Mouse (Mus musculus): ENCODE measurements at regions not wholly inside any gene's neighbourhood (a gene's known extent, or its start where the extent isn't known, plus 50 kb on each side); places are given as distances from the start of the nearest gene placed in this dataset.

DNA sequence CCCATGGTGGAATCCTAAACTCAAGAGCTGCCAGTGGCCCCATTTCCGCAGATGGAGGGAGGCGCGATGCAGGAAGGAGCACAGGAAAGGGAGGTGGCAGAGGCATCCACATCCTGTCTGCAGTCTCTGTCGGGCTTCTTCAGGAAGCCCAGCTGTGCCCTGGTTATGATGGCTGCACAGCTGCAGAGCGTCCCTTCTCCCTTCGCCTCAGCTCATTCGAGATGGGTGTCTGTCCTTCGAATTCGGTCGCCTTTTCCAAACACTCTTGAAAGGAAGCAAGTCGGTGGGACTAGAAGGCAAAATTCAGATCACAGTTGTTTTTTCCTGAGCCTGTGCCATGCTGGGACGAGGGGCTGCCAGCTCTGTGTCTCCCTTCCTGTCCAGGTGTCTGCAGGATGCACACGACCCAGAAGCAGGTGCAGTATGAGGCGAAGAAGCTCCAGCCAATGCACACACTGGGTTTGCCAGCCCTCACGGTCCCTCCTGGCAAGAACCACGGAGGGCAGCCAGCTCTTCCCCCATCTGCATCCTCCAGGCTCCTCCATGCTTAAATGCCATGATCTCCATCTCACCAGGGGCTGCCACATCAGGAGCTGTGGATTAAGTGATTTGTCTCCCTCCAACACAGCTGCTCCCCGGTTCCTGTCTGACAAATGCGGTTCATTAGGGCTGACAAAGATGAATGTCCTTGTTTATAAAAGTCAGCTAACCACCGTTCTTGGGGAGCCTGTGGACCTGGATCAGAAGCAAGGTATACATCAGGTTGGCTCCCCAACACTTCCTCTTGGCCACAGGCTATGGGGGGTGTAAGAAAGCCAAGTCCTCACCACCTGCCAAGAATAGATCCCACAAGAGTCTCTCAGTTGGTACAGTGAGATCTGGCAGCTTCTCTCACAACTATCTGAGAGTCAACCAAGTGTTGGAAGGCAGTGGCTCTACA, 79.3 kb upstream of the Wscd1 start:
- no peak for DNase-seq (ENCODE audit: low read depth)

DNA sequence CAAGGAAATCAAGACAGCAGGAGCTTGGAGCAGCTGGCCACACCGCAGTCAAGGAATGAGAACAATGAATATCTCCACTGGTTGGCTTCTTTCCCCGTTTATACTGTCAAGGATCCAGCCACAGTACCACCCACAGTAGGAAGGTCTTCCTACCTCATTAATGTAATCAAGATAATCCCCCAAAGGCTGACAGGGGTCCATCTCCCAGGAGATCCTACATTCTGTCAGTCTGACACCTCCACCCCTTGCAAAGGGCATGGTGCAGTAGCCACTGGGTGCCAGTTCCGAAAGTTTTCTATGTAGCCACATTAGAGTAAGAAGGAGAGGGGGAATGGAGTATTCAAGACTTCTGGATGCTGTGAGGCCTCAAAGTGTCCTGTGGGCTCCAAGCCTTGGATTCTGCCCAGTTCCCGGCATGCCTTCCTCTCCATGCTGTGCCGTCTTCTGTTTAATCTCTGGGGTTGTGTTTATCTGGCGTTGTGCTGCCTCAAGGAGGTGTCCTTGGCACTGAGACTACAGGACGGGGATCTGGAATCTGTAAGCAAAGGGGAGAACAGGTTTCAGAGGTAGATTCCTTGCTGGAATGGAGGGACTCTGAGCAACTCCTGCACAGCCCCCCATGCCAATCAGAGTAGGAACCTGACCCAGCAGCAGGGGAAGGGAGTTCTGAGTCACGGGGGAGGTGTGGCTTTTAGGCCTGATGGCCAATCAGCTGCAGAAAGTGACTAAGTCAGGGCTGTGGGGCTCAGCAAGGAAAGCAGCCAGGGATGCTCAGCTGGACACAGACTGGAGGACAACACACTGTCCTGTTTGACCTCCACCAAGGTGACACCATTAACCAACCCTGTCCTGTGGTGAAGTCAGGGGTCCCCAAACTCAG, 77.3 kb upstream of the Wscd1 start:
- DNase-seq (ENCODE audit: low read depth) = no peak

DNA sequence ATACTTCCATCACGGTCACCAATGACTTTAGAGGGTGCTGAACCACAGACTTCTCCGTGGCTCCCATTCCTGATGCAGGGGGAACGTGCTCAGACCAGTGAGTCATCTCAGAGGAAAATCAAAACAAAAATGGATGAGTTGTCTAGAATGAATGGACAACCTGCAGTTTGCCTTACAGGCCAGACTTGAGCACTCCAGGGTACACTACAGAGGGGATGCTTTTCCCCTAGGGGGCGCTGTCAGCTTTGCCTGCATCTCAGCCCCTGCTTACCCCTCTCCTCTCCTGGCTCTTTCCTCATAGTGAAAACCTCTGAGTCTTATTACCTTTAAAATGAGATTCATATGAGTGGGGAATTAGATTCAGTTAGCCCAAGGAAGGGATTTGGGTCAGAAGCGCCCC, 75.4 kb upstream of the Wscd1 start:
- no peak for DNase-seq (ENCODE audit: low read depth)

GRCm38 (mm10) chr11:71675714-71676313, 73.9 kb upstream of the Wscd1 start:
- no peak for DNase-seq (ENCODE audit: low read depth)

DNA sequence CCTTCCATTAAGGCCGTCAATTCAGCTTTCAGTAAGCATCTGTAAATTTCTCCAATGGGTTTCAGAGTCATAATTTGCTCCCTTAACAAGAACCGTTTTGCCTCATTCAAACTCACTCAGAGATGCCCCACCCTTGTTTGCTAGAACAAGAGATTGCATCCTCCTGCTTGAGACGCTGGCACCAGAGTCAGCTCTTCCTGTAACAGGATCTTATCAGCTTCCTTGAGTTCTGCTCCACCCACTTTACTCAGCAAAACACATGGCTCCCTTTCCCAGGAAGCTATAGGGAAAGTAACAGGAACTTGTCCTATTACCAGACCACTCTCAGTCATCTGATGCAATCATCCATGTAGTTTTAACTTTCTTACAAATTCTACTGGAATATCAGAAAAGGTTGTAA, 52.7 kb upstream of the Wscd1 start:
- DNase-seq (ENCODE audit: low read depth) = no peak

GRCm38 (mm10) chr11:71698836-71699235, 50.9 kb upstream of the Wscd1 start:
- DNase-seq (ENCODE audit: low read depth) = no peak
